In genomic region chr9:103146257-103146656, GRCm38 (mm10) we compare ENCODE assay signal across 14 mouse cellular contexts. TPM values are rescaled to one million over a fixed set of nuclear protein-coding genes. Genes with fewer than 3 reads are reported as not detected.
DNase-seq lines count a peak whose midpoint lies in the region; ATAC-seq lines count a peak whose summit lies in the region.
"Had no signal": no experiment of that assay in that cellular context is flagged by ENCODE, and none has a peak within 500 bp of the region (broad histone marks: within the 10 kb centered on the region; RNA-seq: fewer than 3 reads in every experiment).

No protein-coding gene starts in this region.

- H3K36me3 ChIP-seq in forebrain, embryonic 12.5 days (replicated peaks) = peaks cover 17% of the 10 kb centered on the region
- H3K36me3 ChIP-seq in hindbrain, embryonic 14.5 days (replicated peaks; ENCODE audit: control insufficient read depth, insufficient read depth) = peaks cover 28% of the 10 kb centered on the region
- no peaks in the 10 kb centered on the region; the same call in 1 of the 2 replicates for H3K36me3 ChIP-seq in midbrain, embryonic 16.5 days (ENCODE audit: control insufficient read depth, insufficient read depth, low read length)

- H3K4me2 ChIP-seq in forebrain, embryonic 12.5 days = 0 out of 2 replicates have a peak overlapping the region, but pooled peaks have one; percentile 31
- H3K4me2 ChIP-seq in hindbrain, embryonic 14.5 days (replicated peaks) = peak overlapping the region; percentile 34; the same call in 1 of the 2 replicates
- H3K4me2 ChIP-seq in midbrain, embryonic 16.5 days (ENCODE audit: low read length) = no peak overlapping the region

- peak overlapping the region; percentile 80 for H3K27ac ChIP-seq in forebrain, embryonic 12.5 days
- H3K27ac ChIP-seq in hindbrain, embryonic 14.5 days = peak overlapping the region; percentile 75
- H3K27ac ChIP-seq in midbrain, embryonic 16.5 days (ENCODE audit: low read length) = peak overlapping the region; percentile 71

- H3K4me1 ChIP-seq in forebrain, embryonic 12.5 days = peaks cover 49% of the 10 kb centered on the region
- peaks cover 53% of the 10 kb centered on the region for H3K4me1 ChIP-seq in hindbrain, embryonic 14.5 days (replicated peaks; ENCODE audit: control insufficient read depth, insufficient read depth, low read length)
- H3K4me1 ChIP-seq in midbrain, embryonic 16.5 days (ENCODE audit: control insufficient read depth, insufficient read depth, low read length) = peaks cover 40% of the 10 kb centered on the region

- no peaks in the 10 kb centered on the region for H3K27me3 ChIP-seq in forebrain, embryonic 12.5 days
- H3K27me3 ChIP-seq in hindbrain, embryonic 14.5 days (ENCODE audit: control insufficient read depth, insufficient read depth, low read length) = no peaks in the 10 kb centered on the region
- no peaks in the 10 kb centered on the region for H3K27me3 ChIP-seq in midbrain, embryonic 16.5 days (ENCODE audit: control insufficient read depth, insufficient read depth, low read depth, low read length)

- H3K9ac ChIP-seq in forebrain, embryonic 12.5 days = no peak overlapping the region
- peak overlapping the region; percentile 0; the same call in 1 of the 2 replicates for H3K9ac ChIP-seq in hindbrain, embryonic 14.5 days
- no peak overlapping the region for H3K9ac ChIP-seq in midbrain, embryonic 16.5 days (ENCODE audit: low read depth, low read length)
- H3K9ac ChIP-seq: liver, postnatal 0 days had no signal

- ATAC-seq in forebrain, embryonic 12.5 days (ENCODE audit: low FRiP score) = peak; percentile 40
- 0 out of 2 replicates have a peak, but pooled peaks have one; percentile 23 for ATAC-seq in hindbrain, embryonic 14.5 days (ENCODE audit: low FRiP score)
- peak; percentile 12; the same call in 1 of the 2 replicates for ATAC-seq in midbrain, embryonic 16.5 days
- no peak for ATAC-seq in activated CD4-positive, CD25-positive, alpha-beta regulatory T cell, adult 4 months

- no peak overlapping the region for H3K4me3 ChIP-seq in forebrain, embryonic 12.5 days (replicated peaks)
- H3K4me3 ChIP-seq in hindbrain, embryonic 14.5 days (replicated peaks; ENCODE audit: low read length) = no peak overlapping the region
- no peak overlapping the region for H3K4me3 ChIP-seq in midbrain, embryonic 16.5 days (ENCODE audit: low read depth, low read length)
- H3K4me3 ChIP-seq: erythroblast, embryonic 14.5 days had no signal

- DNase-seq in brain, adult 2 months (ENCODE audit: low read depth, low spot score) = peak; percentile 36
- no peak for DNase-seq in hindbrain, embryonic 14.5 days (ENCODE audit: low spot score)
- no peak for DNase-seq in lung, postnatal 36 days
- no peak for DNase-seq in lung, postnatal 10 days
- DNase-seq: cerebellum, adult 11-12 months; kidney, adult 11 months; kidney, postnatal 4 days; liver, postnatal 0 days; right cerebral cortex, postnatal 14 days; thymus, adult 2 months had no signal

- WGBS in forebrain, embryonic 12.5 days = 70% methylated on average over 10 of the region's 10 CpGs
- 50% methylated on average over 10 of the region's 10 CpGs for WGBS in hindbrain, embryonic 14.5 days
- 44% methylated on average over 10 of the region's 10 CpGs for WGBS in midbrain, embryonic 16.5 days

- no peaks in the 10 kb centered on the region for H3K9me3 ChIP-seq in forebrain, embryonic 12.5 days
- H3K9me3 ChIP-seq in hindbrain, embryonic 14.5 days (ENCODE audit: control insufficient read depth, low read length) = 0 out of 2 replicates have a peak, but pooled peaks cover 3% of the 10 kb centered on the region
- H3K9me3 ChIP-seq in midbrain, embryonic 16.5 days (replicated peaks; ENCODE audit: control insufficient read depth, low read length, poor library complexity, severe bottlenecking) = no peaks in the 10 kb centered on the region

RNA-seq across cellular contexts. Expression of gene Rab6b, which starts 34.7 kb away (rescaled TPM):
- 35.8 and 41.8 TPM in 2 replicates for polyA plus RNA-seq in forebrain, embryonic 12.5 days (2016; fragmentation: Nextera tagmentation; extraction: Ambion mirVana)
- polyA plus RNA-seq in hindbrain, embryonic 14.5 days (2014; fragmentation: Nextera tagmentation; extraction: Ambion mirVana) = 80.7 and 92.0 TPM in 2 replicates
- polyA plus RNA-seq in midbrain, embryonic 16.5 days (2015; fragmentation: Nextera tagmentation; extraction: Ambion mirVana) = 108 and 126 TPM in 2 replicates
- 1 to 10 TPM in 1 of 2 experiments, under 1 TPM in 1; 0.09 to 4.9 TPM for polyA plus RNA-seq in activated CD4-positive, CD25-positive, alpha-beta regulatory T cell, adult 4 months (2017; shearing (Covaris generic))
- polyA plus RNA-seq: erythroblast, embryonic 14.5 days had no signal

RNA-seq across cellular contexts. Expression of gene Srprb, which starts 55.7 kb away (rescaled TPM):
- polyA plus RNA-seq in forebrain, embryonic 12.5 days (2016; fragmentation: Nextera tagmentation; extraction: Ambion mirVana) = 50.3 and 50.9 TPM in 2 replicates
- 54.1 and 64.9 TPM in 2 replicates for polyA plus RNA-seq in hindbrain, embryonic 14.5 days (2014; fragmentation: Nextera tagmentation; extraction: Ambion mirVana)
- 56.0 and 60.7 TPM in 2 replicates for polyA plus RNA-seq in midbrain, embryonic 16.5 days (2015; fragmentation: Nextera tagmentation; extraction: Ambion mirVana)
- polyA plus RNA-seq in activated CD4-positive, CD25-positive, alpha-beta regulatory T cell, adult 4 months (2017; shearing (Covaris generic)) = 10 to 100 TPM; 22.9 to 28.7 TPM
